Mouse (Mus musculus) intestine, embryonic 14.5 days (tissue): Measurements from ENCODE around the gene Lrpprc. TPM values are rescaled to one million over a fixed set of nuclear protein-coding genes. Genes with fewer than 3 reads are reported as not detected.

Experiments
- ATAC-seq: fragments of 200-750 bp; cut with Nextera tagmentation; replicated peaks from 2 replicates; pipeline ENCODE4 v1.8.0; 2017; ENCODE audit warnings: low read depth, moderate number of reproducible peaks, moderate TSS enrichment, moderate library complexity; ENCODE audit not compliant: low FRiP score, low TSS enrichment
- DNase-seq: peaks from one replicate; pipeline ENCODE4 v3.0.0-alpha.2; 2018; ENCODE audit warnings: low spot score
- H3K27ac ChIP-seq: fragments of 300-500 bp; sonication (generic); 2 replicates; pipeline ENCODE4 v1.5.1; 2014; ENCODE audit warnings: low read depth, mild to moderate bottlenecking, control low read depth
- H3K27me3 ChIP-seq: fragments of 300-500 bp; sonication (generic); replicated peaks from 2 replicates; pipeline ENCODE4 v1.6.1; 2014; ENCODE audit warnings: low read length, control low read depth; ENCODE audit not compliant: control insufficient read depth, insufficient read depth
- H3K36me3 ChIP-seq: fragments of 300-500 bp; sonication (generic); 2 replicates; pipeline ENCODE4 v1.6.1; 2014; ENCODE audit warnings: low read length, control low read depth; ENCODE audit not compliant: control insufficient read depth, insufficient read depth
- H3K4me1 ChIP-seq: fragments of 300-500 bp; sonication (generic); replicated peaks from 2 replicates; pipeline ENCODE4 v1.6.1; 2014; ENCODE audit warnings: low read length, control low read depth, mixed read lengths; ENCODE audit not compliant: control insufficient read depth, insufficient read depth
- H3K4me2 ChIP-seq: fragments of 300-500 bp; sonication (generic); 2 replicates; pipeline ENCODE4 v1.6.1; 2014; ENCODE audit warnings: low read length
- H3K4me3 ChIP-seq: fragments of 300-500 bp; sonication (generic); 2 replicates; pipeline ENCODE4 v1.5.1; 2014; ENCODE audit warnings: low read depth, low read length, control low read depth, mixed read lengths
- H3K9ac ChIP-seq: fragments of 300-500 bp; sonication (generic); 2 replicates; pipeline ENCODE4 v1.6.1; 2014; ENCODE audit warnings: mild to moderate bottlenecking, low read length
- H3K9me3 ChIP-seq: fragments of 300-500 bp; sonication (generic); 2 replicates; pipeline ENCODE4 v1.6.1; 2016; ENCODE audit warnings: low read length, control low read depth; ENCODE audit not compliant: control insufficient read depth
- WGBS: fragments of 180-500 bp; shearing (Covaris S2); extraction: QIAGEN DNeasy Blood & Tissue Kit; methylation state at CpG from one replicate; pipeline ENCODE4 v1.1.7; 2014; 5-methylcytosine and 5-hydroxymethylcytosine counted together
- polyA plus RNA-seq: library from polyadenylated mRNA; unstranded; fragments of >200 nt; fragmentation: Nextera tagmentation; extraction: Ambion mirVana; gene quantifications from 2 replicates; pipeline ENCODE4 v1.2.1, GENCODE M21; 2014

Gene Lrpprc
- polyA plus RNA-seq, 1 experiment from 2014 or later = 61.7 TPM

DNA sequence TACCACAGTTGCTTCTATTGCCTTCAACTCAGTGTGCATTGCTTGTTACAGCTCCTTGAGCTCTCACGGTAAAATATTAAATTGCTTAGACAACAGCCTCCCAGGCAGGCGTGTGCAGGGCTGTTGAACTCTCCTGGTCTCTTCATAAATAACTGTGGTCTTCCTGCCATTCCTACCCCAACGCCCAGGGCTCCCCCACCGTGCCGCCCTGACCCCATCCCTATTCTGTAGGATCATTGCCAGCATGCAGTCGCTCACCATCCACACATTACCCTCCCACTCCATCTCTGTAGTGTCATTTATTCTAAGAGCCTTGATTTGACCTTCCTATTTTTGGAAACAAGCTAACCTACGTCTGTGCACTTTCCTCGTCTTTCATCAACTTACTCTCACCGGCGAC lies 125.5 kb downstream of the Lrpprc start:
- Histone ChIP-seq H3K4me1 (peaks cover 8% of the 10 kb centered on the region), H3K9ac (no peak overlapping the region), H3K36me3 (no peaks in the 10 kb centered on the region), H3K9me3 (no peaks in the 10 kb centered on the region), H3K4me2 (no peak overlapping the region), H3K27me3 (no peaks in the 10 kb centered on the region), H3K4me3 (no peak overlapping the region), H3K27ac (no peak overlapping the region)
- WGBS = 36% methylated on average over 10 of the region's 10 CpGs
- DNase-seq (no peak), ATAC-seq (no peak)

DNA sequence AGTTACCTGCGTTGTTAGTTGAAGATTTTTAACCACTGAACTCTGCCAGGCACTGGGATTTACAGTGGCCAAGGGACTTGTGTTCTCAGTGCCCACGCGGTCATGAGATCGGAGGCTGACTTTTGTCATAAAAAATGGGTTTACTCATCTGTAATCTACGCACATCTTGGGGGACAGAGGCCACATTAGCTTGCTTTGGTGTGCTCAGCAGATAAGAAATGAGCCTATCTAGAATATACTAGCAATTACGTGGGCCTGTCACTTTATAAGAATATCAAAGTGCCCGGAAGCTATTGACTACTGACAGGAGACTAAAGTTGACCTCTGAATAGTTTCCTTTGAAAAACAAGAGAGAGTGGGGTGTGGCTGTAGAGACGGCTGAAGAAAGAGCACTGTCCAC lies 131.6 kb downstream of the Lrpprc start:
- Histone ChIP-seq H3K27ac (no peak overlapping the region), H3K4me2 (no peak overlapping the region), H3K9me3 (no peaks in the 10 kb centered on the region), H3K9ac (no peak overlapping the region), H3K4me3 (no peak overlapping the region), H3K27me3 (no peaks in the 10 kb centered on the region), H3K36me3 (no peaks in the 10 kb centered on the region), H3K4me1 (peaks cover 12% of the 10 kb centered on the region; the same call in 1 of the 2 replicates)
- DNase-seq (no peak), ATAC-seq (no peak)
- WGBS = 71% methylated on average over 8 of the region's 8 CpGs

DNA sequence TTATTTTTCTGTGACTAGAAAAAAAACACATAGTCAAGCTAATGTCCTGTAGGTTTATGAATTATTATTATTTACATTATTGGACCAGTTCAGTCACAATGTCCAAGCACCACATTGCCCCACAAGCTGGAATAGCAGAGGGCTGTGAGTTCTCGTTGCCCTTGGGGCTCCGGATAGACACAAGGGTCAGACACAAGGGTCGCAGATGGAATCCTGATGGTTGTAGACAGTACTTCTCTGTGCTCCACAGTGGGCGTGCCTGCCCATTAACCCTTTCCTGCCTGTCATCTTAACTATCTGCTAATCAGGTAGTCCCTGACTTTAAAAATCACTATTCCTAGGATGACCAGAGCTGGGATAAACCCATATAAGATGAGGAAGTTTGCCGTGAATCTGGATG lies 132.4 kb downstream of the Lrpprc start:
- no peak for ATAC-seq
- Histone ChIP-seq H3K36me3 (no peaks in the 10 kb centered on the region), H3K9ac (no peak overlapping the region), H3K9me3 (no peaks in the 10 kb centered on the region), H3K4me1 (peaks cover 12% of the 10 kb centered on the region; the same call in 1 of the 2 replicates), H3K4me3 (no peak overlapping the region), H3K27me3 (no peaks in the 10 kb centered on the region), H3K4me2 (no peak overlapping the region), H3K27ac (no peak overlapping the region)
- DNase-seq = no peak
- 32% methylated on average over 5 of the region's 5 CpGs for WGBS

DNA sequence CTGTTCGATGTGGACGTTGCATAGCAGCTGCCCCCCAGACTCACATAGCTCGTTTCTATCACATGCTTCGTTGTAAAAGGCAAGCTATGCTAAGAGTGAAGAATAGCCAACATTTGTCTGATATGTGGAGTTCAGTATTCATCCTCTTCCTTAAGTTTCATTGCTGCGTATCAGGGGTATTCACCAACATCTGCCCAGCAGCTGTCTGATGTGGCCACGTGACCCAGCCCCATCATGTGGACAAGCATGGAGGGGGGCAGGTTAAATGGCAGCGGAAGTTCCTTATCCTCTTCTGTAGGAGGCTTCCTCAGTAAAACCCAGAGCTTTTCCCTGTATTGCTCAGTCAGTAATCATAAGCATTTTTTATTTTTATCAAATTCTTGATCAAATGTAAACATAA lies 132.8 kb downstream of the Lrpprc start:
- Histone ChIP-seq H3K4me2 (no peak overlapping the region), H3K4me1 (peaks cover 12% of the 10 kb centered on the region; the same call in 1 of the 2 replicates), H3K27me3 (no peaks in the 10 kb centered on the region), H3K4me3 (no peak overlapping the region), H3K9me3 (no peaks in the 10 kb centered on the region), H3K27ac (no peak overlapping the region), H3K9ac (no peak overlapping the region), H3K36me3 (no peaks in the 10 kb centered on the region)
- DNase-seq = no peak
- 58% methylated on average over 7 of the region's 7 CpGs for WGBS
- no peak for ATAC-seq

GRCm38 (mm10) chr17:84657422-84657732 lies 133.2 kb downstream of the Lrpprc start:
- no peak overlapping the region for H3K4me2 ChIP-seq
- 43% methylated on average over 3 of the region's 3 CpGs for WGBS
- DNase-seq (no peak), ATAC-seq (no peak)
- H3K27me3 ChIP-seq = no peaks in the 10 kb centered on the region
- H3K9me3 ChIP-seq = no peaks in the 10 kb centered on the region
- no peak overlapping the region for H3K9ac ChIP-seq
- H3K27ac ChIP-seq = no peak overlapping the region
- H3K36me3 ChIP-seq = no peaks in the 10 kb centered on the region
- peaks cover 12% of the 10 kb centered on the region; the same call in 1 of the 2 replicates for H3K4me1 ChIP-seq
- H3K4me3 ChIP-seq = no peak overlapping the region

GRCm38 (mm10) chr17:84656653-84657421 lies 133.8 kb downstream of the Lrpprc start:
- no peak for DNase-seq
- Histone ChIP-seq H3K4me2 (no peak overlapping the region), H3K27ac (no peak overlapping the region), H3K4me3 (no peak overlapping the region), H3K9ac (no peak overlapping the region), H3K9me3 (no peaks in the 10 kb centered on the region), H3K27me3 (no peaks in the 10 kb centered on the region), H3K36me3 (no peaks in the 10 kb centered on the region), H3K4me1 (peaks cover 12% of the 10 kb centered on the region; the same call in 1 of the 2 replicates)
- 49% methylated on average over 19 of the region's 19 CpGs for WGBS
- ATAC-seq = no peak

DNA sequence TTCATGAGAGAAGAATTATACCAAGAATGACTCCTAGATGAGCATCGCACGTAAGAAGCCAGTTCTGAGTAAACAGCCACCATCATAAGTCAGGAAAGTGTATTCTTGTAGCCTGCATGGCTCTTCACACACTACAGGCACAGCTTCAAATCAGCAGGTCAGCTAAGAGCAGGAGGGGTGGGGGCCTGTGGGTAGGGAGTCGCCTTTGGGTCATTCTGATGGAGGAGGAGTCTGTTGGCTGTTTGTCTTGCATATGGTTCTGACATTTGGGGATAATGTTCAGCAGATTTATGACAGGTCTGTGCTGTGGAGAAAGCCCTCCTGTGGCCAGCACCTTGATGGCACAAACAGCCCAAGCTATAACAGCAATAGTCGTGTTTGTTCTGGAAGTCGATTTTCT lies 134.4 kb downstream of the Lrpprc start:
- DNase-seq = no peak
- Histone ChIP-seq H3K36me3 (no peaks in the 10 kb centered on the region), H3K9me3 (no peaks in the 10 kb centered on the region), H3K4me3 (no peak overlapping the region), H3K27ac (no peak overlapping the region), H3K27me3 (no peaks in the 10 kb centered on the region), H3K4me1 (peaks cover 12% of the 10 kb centered on the region; the same call in 1 of the 2 replicates), H3K9ac (no peak overlapping the region), H3K4me2 (no peak overlapping the region)
- ATAC-seq = no peak
- WGBS = 76% methylated on average over 5 of the region's 5 CpGs

Other genes starting within 250 kb of the Lrpprc start
- 29.6 and 31.1 TPM in 2 replicates for gene Dync2li1, start 164.3 kb downstream of the Lrpprc start, polyA plus RNA-seq
- gene Abcg8, start 114.5 kb downstream of the Lrpprc start, polyA plus RNA-seq = 0.09 TPM in 1 of 2 replicates, not detected in the other
- 1.1 and 2.3 TPM in 2 replicates for gene Abcg5, start 107.8 kb downstream of the Lrpprc start, polyA plus RNA-seq
- 86.4 and 91.4 TPM in 2 replicates for gene Ppm1b, start 166.0 kb upstream of the Lrpprc start, polyA plus RNA-seq
- 1.6 and 2.2 TPM in 2 replicates for gene Slc3a1, start 237.6 kb upstream of the Lrpprc start, polyA plus RNA-seq